12 mouse cellular contexts compared by ENCODE assay signal in genomic region chr15:10814709-10815108, GRCm38 (mm10).
DNase-seq lines count a peak whose midpoint lies in the region; ATAC-seq and TF ChIP-seq lines count a peak whose summit lies in the region.
"Had no signal": no experiment of that assay in that cellular context is flagged by ENCODE, and none has a peak within 500 bp of the region (broad histone marks: within the 10 kb centered on the region; RNA-seq: fewer than 3 reads in every experiment).

No protein-coding gene starts in this region.

- H3K27me3 ChIP-seq in C2C12 (ENCODE audit: control insufficient read depth, insufficient read depth, insufficient read length) = no peaks in the 10 kb centered on the region
- H3K27me3 ChIP-seq in embryonic facial prominence, embryonic 14.5 days (replicated peaks; ENCODE audit: control insufficient read depth, insufficient read depth, low read length) = no peaks in the 10 kb centered on the region
- H3K27me3 ChIP-seq in midbrain, postnatal 0 days (ENCODE audit: insufficient read depth, low read length) = no peaks in the 10 kb centered on the region
- H3K27me3 ChIP-seq in hindbrain, embryonic 14.5 days (ENCODE audit: control insufficient read depth, insufficient read depth, low read length) = no peaks in the 10 kb centered on the region
- H3K27me3 ChIP-seq: midbrain, embryonic 13.5 days; neural tube, embryonic 12.5 days had no signal

- H3K4me3 ChIP-seq in C2C12 (ENCODE audit: insufficient read depth, poor library complexity, severe bottlenecking) = no peak overlapping the region
- no peak overlapping the region for H3K4me3 ChIP-seq in embryonic facial prominence, embryonic 14.5 days (ENCODE audit: low read depth, low read length)
- no peak overlapping the region for H3K4me3 ChIP-seq in midbrain, postnatal 0 days (ENCODE audit: low read depth, low read length)
- H3K4me3 ChIP-seq in hindbrain, embryonic 14.5 days (replicated peaks; ENCODE audit: low read length) = no peak overlapping the region
- H3K4me3 ChIP-seq: midbrain, embryonic 13.5 days; neural tube, embryonic 12.5 days had no signal

- peaks cover 4% of the 10 kb centered on the region for H3K79me3 ChIP-seq in C2C12 (ENCODE audit: low read depth)

- TF ChIP-seq CTCF in C2C12 (IDR thresholded peaks at IDR 0.05; ENCODE audit: control insufficient read depth, insufficient read depth, insufficient read length) = no peak
- no peak for TF ChIP-seq CTCF in midbrain, postnatal 0 days (IDR thresholded peaks at IDR 0.05)

- peaks cover 22% of the 10 kb centered on the region for H3K4me1 ChIP-seq in embryonic facial prominence, embryonic 14.5 days (ENCODE audit: control insufficient read depth, insufficient read depth, low read length)
- H3K4me1 ChIP-seq in midbrain, postnatal 0 days (ENCODE audit: insufficient read depth, low read length) = no peaks in the 10 kb centered on the region
- H3K4me1 ChIP-seq in hindbrain, embryonic 14.5 days (replicated peaks; ENCODE audit: control insufficient read depth, insufficient read depth, low read length) = no peaks in the 10 kb centered on the region
- H3K4me1 ChIP-seq: midbrain, embryonic 13.5 days had no signal

- H3K4me2 ChIP-seq in embryonic facial prominence, embryonic 14.5 days (ENCODE audit: low read depth, low read length) = no peak overlapping the region
- no peak overlapping the region for H3K4me2 ChIP-seq in midbrain, postnatal 0 days (ENCODE audit: low read depth, low read length, poor library complexity, severe bottlenecking)
- no peak overlapping the region for H3K4me2 ChIP-seq in hindbrain, embryonic 14.5 days (replicated peaks)
- H3K4me2 ChIP-seq: midbrain, embryonic 13.5 days; neural tube, embryonic 12.5 days had no signal

- H3K9me3 ChIP-seq in embryonic facial prominence, embryonic 14.5 days (ENCODE audit: control insufficient read depth, low read length) = no peaks in the 10 kb centered on the region
- no peaks in the 10 kb centered on the region for H3K9me3 ChIP-seq in midbrain, postnatal 0 days (ENCODE audit: low read length)
- H3K9me3 ChIP-seq in hindbrain, embryonic 14.5 days (ENCODE audit: control insufficient read depth, low read length) = no peaks in the 10 kb centered on the region
- H3K9me3 ChIP-seq: midbrain, embryonic 13.5 days; neural tube, embryonic 12.5 days had no signal

- 39% methylated on average over 7 of the region's 7 CpGs for WGBS in embryonic facial prominence, embryonic 14.5 days
- 77% methylated on average over 7 of the region's 7 CpGs for WGBS in midbrain, postnatal 0 days
- 82% methylated on average over 7 of the region's 7 CpGs for WGBS in hindbrain, embryonic 14.5 days

- H3K79me2 ChIP-seq in C2C12 (ENCODE audit: control insufficient read depth, insufficient read depth) = peaks cover 7% of the 10 kb centered on the region

- H3K36me3 ChIP-seq in C2C12 (ENCODE audit: control insufficient read depth, insufficient read depth) = peaks cover 10% of the 10 kb centered on the region
- H3K36me3 ChIP-seq in embryonic facial prominence, embryonic 14.5 days (ENCODE audit: control insufficient read depth, insufficient read depth, low read length) = no peaks in the 10 kb centered on the region
- H3K36me3 ChIP-seq in midbrain, postnatal 0 days (ENCODE audit: insufficient read depth, low read length) = no peaks in the 10 kb centered on the region
- no peaks in the 10 kb centered on the region for H3K36me3 ChIP-seq in hindbrain, embryonic 14.5 days (replicated peaks; ENCODE audit: control insufficient read depth, insufficient read depth)
- H3K36me3 ChIP-seq: midbrain, embryonic 13.5 days; neural tube, embryonic 12.5 days had no signal

- no peak overlapping the region for H3K27ac ChIP-seq in embryonic facial prominence, embryonic 14.5 days (replicated peaks; ENCODE audit: low read depth, low read length)
- no peak overlapping the region for H3K27ac ChIP-seq in midbrain, postnatal 0 days (ENCODE audit: low read depth, low read length)
- no peak overlapping the region for H3K27ac ChIP-seq in hindbrain, embryonic 14.5 days
- H3K27ac ChIP-seq: midbrain, embryonic 13.5 days; neural tube, embryonic 12.5 days had no signal

- no peak overlapping the region for H3ac ChIP-seq in C2C12 (ENCODE audit: control insufficient read depth, insufficient read length, low read depth)

- no peak overlapping the region for H3K9ac ChIP-seq in embryonic facial prominence, embryonic 14.5 days (ENCODE audit: low read depth, low read length)
- H3K9ac ChIP-seq in midbrain, postnatal 0 days (replicated peaks; ENCODE audit: low read length, poor library complexity, severe bottlenecking) = no peak overlapping the region
- no peak overlapping the region for H3K9ac ChIP-seq in hindbrain, embryonic 14.5 days
- H3K9ac ChIP-seq: midbrain, embryonic 13.5 days; neural tube, embryonic 12.5 days had no signal

- peak; percentile 2 for DNase-seq in kidney, adult 18-20 months
- DNase-seq in kidney, adult 8-10 months = no peak
- peak; percentile 49 for DNase-seq in embryonic facial prominence, embryonic 14.5 days (ENCODE audit: low spot score)
- peak; percentile 49 to 59 for DNase-seq in heart, postnatal 10 days
- DNase-seq in midbrain, postnatal 0 days (ENCODE audit: low spot score) = no peak
- no peak for DNase-seq in hindbrain, embryonic 14.5 days (ENCODE audit: low spot score)
- DNase-seq: cerebellum, adult 9-11 months; kidney, adult 9 months; right cerebral cortex, postnatal 25 days had no signal

- no peak for ATAC-seq in embryonic facial prominence, embryonic 14.5 days (ENCODE audit: low read depth)
- ATAC-seq in midbrain, postnatal 0 days (ENCODE audit: low FRiP score) = no peak
- no peak for ATAC-seq in hindbrain, embryonic 14.5 days (ENCODE audit: low FRiP score)
- ATAC-seq: midbrain, embryonic 13.5 days had no signal

- intact Hi-C loops in heart, postnatal 10 days (cut with DNase I) = loop anchor here (5.0 kb wide), 2 partner anchors 32 to 172 kb away; no protein-coding TSS in a partner anchor

TF ChIP-seq in C2C12, 6 proteins besides CTCF, POLR2A, EP300 and RAD21:
- TF ChIP-seq USF1 (IDR thresholded peaks at IDR 0.05; ENCODE audit: low read depth) = no peak
- TF ChIP-seq MAX (IDR thresholded peaks at IDR 0.05) = peak; percentile 83
- TF ChIP-seq FOSL1 (IDR thresholded peaks at IDR 0.05; ENCODE audit: insufficient read depth, low read length, poor library complexity, severe bottlenecking) = peak; percentile 42
- TF ChIP-seq MYOD1 (IDR thresholded peaks at IDR 0.05; ENCODE audit: control insufficient read depth, insufficient read length, low read depth) = peak; percentile 76
- peak; percentile 90 for TF ChIP-seq CEBPB (IDR thresholded peaks at IDR 0.05; ENCODE audit: low read depth)
- TF ChIP-seq MYOG (IDR thresholded peaks at IDR 0.05; ENCODE audit: control insufficient read depth, extremely low read depth, insufficient read length) = no peak

Comparison
In these comparisons a context has a peak if more than half of its experiments do, and no peak if none do; other contexts are left out.
1. DNase-seq: peak in kidney, adult 18-20 months (single experiment), embryonic facial prominence, embryonic 14.5 days (single experiment) and heart, postnatal 10 days (2 of 2); none in kidney, adult 8-10 months (0 of 2), midbrain, postnatal 0 days (single experiment) and hindbrain, embryonic 14.5 days (single experiment).